Mouse (Mus musculus) megakaryocyte, embryonic 14.5 days (primary cell): ENCODE measurements around the gene Ifne.

Experiments
- FLI1 ChIP-seq: IDR thresholded peaks from 2 replicates; pipeline ENCODE4 v1.6.1; 2012; ENCODE audit warnings: low read length, inconsistent platforms, mixed read lengths
- GATA1 ChIP-seq: IDR thresholded peaks from 3 replicates; pipeline ENCODE4 v1.6.1; 2012; ENCODE audit warnings: mixed read lengths, low read length, inconsistent platforms, borderline replicate concordance

GRCm38 (mm10) chr4:88921280-88921679 is 41.3 kb upstream of the Ifne start:
- TF ChIP-seq GATA1 (no peak), FLI1 (no peak)
